Mouse (Mus musculus) limb, embryonic 11.5 days (tissue): ENCODE measurements around the gene Olfr520. TPM values are rescaled to one million over a fixed set of nuclear protein-coding genes. Genes with fewer than 3 reads are reported as not detected.

Experiments
- ATAC-seq: fragments of 200-750 bp; cut with Nextera tagmentation; 2 replicates; pipeline ENCODE4 v1.8.0; 2017; ENCODE audit warnings: low read depth; ENCODE audit not compliant: insufficient number of reproducible peaks, low FRiP score, low TSS enrichment
- DNase-seq: peaks from one replicate; pipeline ENCODE4 v3.0.0-alpha.2; 2015; ENCODE audit warnings: low spot score
- H3K27ac ChIP-seq: fragments of 300-500 bp; sonication (generic); replicated peaks from 2 replicates; pipeline ENCODE4 v1.5.1; 2014; ENCODE audit warnings: low read depth, mild to moderate bottlenecking, low read length
- H3K27me3 ChIP-seq: fragments of 300-500 bp; sonication (generic); 2 replicates; pipeline ENCODE4 v1.6.1; 2014; ENCODE audit warnings: mild to moderate bottlenecking, low read length, mixed read lengths; ENCODE audit not compliant: control insufficient read depth, insufficient read depth
- H3K36me3 ChIP-seq: fragments of 300-500 bp; sonication (generic); 2 replicates; pipeline ENCODE4 v1.6.1; 2014; ENCODE audit warnings: mild to moderate bottlenecking, low read length, moderate library complexity, mixed read lengths; ENCODE audit not compliant: control insufficient read depth, insufficient read depth
- H3K4me1 ChIP-seq: fragments of 300-500 bp; sonication (generic); 2 replicates; pipeline ENCODE4 v1.6.1; 2014; ENCODE audit warnings: low read length, mixed read lengths; ENCODE audit not compliant: control insufficient read depth, insufficient read depth
- H3K4me2 ChIP-seq: fragments of 300-500 bp; sonication (generic); 2 replicates; pipeline ENCODE4 v1.6.1; 2014; ENCODE audit warnings: low read depth, mild to moderate bottlenecking, moderate library complexity; ENCODE audit not compliant: severe bottlenecking
- H3K4me3 ChIP-seq: fragments of 300-500 bp; sonication (generic); 2 replicates; pipeline ENCODE4 v1.5.1; 2014; ENCODE audit warnings: low read depth, low read length
- H3K9ac ChIP-seq: fragments of 300-500 bp; sonication (generic); 2 replicates; pipeline ENCODE4 v1.6.1; 2014; ENCODE audit warnings: mild to moderate bottlenecking, low read length
- H3K9me3 ChIP-seq: fragments of 300-500 bp; sonication (generic); 2 replicates; pipeline ENCODE4 v1.6.1; 2016; ENCODE audit warnings: low read length; ENCODE audit not compliant: control insufficient read depth
- WGBS: fragments of 180-500 bp; shearing (Covaris S2); extraction: QIAGEN DNeasy Blood & Tissue Kit; methylation state at CpG from one replicate; pipeline ENCODE4 v1.1.7; 2014; 5-methylcytosine and 5-hydroxymethylcytosine counted together
- polyA plus RNA-seq: library from polyadenylated mRNA; unstranded; fragments of >200 nt; fragmentation: Nextera tagmentation; extraction: Ambion mirVana; gene quantifications from 2 replicates; pipeline ENCODE4 v1.2.1, GENCODE M21; 2014

The Olfr520 gene
- polyA plus RNA-seq, 1 experiment from 2014 or later: not detected

DNA sequence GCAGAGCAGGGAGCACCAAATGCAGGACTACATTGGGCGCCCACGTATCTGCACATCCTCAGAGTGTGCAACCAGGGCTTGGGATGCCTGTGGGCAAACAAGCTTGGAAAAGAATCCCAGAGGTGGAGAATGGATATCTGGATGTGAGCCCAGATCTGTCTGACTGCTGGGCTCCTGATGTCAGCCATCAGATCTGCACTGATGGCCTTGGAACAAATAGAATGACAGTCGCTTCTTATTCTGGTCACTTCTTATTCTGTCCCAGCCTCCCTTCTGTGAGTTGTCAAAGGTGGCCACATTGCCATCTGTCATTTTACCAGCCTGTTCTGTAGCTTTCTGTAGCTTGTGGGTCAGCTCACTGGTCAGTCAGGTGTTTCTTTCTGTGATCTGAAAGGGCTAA lies 31.5 kb upstream of the Olfr520 start:
- WGBS: 89% methylated on average over 3 of the region's 3 CpGs
- no peaks in the 10 kb centered on the region for H3K27me3 ChIP-seq
- H3K4me2 ChIP-seq: no peak overlapping the region
- no peaks in the 10 kb centered on the region for H3K9me3 ChIP-seq
- ATAC-seq: no peak
- no peak overlapping the region for H3K9ac ChIP-seq
- DNase-seq: no peak
- no peaks in the 10 kb centered on the region for H3K4me1 ChIP-seq
- no peak overlapping the region for H3K27ac ChIP-seq
- no peaks in the 10 kb centered on the region for H3K36me3 ChIP-seq
- no peak overlapping the region for H3K4me3 ChIP-seq

DNA sequence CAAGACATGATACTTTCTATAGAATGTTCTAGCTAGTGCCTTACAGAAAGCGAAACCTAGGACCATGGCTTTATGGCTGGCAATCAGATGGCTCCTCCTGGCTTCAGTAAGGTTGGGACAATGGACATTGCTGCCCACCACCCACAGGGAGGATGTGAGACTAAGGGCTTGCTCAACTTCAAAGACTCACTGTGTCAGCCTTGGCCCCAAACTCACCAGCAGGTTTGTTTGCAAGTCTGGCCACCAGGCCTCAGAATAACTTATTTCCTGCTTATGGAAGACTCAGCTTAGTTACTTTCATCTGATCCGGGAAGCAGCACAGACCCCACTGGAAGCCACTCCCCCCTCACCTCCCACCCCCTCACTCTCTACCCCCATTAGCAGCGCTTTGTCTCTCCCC lies 31.0 kb upstream of the Olfr520 start:
- Histone ChIP-seq H3K27me3 (no peaks in the 10 kb centered on the region), H3K9me3 (no peaks in the 10 kb centered on the region), H3K4me3 (no peak overlapping the region), H3K36me3 (no peaks in the 10 kb centered on the region), H3K4me1 (no peaks in the 10 kb centered on the region), H3K27ac (no peak overlapping the region), H3K9ac (no peak overlapping the region), H3K4me2 (no peak overlapping the region)
- DNase-seq (no peak), ATAC-seq (no peak)
- WGBS: 42% methylated on average over 3 of the region's 3 CpGs

DNA sequence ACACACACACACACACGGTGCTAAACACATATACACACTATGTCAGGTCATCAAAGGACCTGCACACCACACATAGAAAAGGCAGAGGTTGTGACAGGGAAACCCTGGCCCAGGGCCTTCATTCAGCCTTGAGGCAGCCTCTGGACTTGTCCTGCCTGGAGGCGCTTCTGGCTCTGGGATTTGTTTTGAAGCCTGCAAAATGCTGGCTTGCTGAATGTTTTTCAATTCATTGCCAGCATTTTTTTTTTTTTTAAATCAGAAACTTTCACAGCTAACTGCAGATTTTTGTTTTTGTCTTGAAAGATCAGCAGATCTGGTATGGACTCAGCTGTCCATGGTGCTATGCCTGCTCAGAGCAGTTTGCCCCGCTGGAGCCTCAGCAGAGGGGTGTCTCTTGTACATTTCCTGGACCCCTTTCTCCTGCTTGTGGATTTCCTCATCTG lies 30.3 kb upstream of the Olfr520 start:
- Histone ChIP-seq H3K27me3 (no peaks in the 10 kb centered on the region), H3K4me1 (no peaks in the 10 kb centered on the region), H3K27ac (no peak overlapping the region), H3K9me3 (no peaks in the 10 kb centered on the region), H3K4me2 (no peak overlapping the region), H3K4me3 (no peak overlapping the region), H3K9ac (no peak overlapping the region), H3K36me3 (no peaks in the 10 kb centered on the region)
- WGBS: 82% methylated on average over 3 of the region's 3 CpGs
- DNase-seq: no peak
- no peak for ATAC-seq

DNA sequence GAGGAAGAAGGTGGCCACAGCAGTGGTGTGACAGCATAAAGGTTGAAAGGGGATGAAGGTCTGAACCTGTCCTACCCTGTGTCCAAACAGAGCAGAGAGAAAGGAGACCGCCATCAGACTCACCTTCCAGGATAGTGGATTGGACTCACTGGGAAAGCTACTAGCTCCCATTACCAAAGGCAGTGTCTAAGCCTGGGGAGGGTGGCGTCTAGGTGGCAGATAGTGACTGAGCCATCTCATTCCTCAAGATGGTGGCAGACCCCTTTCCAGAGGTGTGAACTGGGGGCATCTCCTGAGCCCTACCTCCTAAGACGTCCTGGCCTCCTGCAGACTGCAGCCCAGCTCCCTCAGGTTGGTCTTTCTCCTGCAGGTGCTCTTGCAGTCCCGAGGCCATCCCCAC lies 29.4 kb upstream of the Olfr520 start:
- H3K4me2 ChIP-seq: no peak overlapping the region
- no peak overlapping the region for H3K4me3 ChIP-seq
- H3K4me1 ChIP-seq: no peaks in the 10 kb centered on the region
- no peaks in the 10 kb centered on the region for H3K9me3 ChIP-seq
- no peak overlapping the region for H3K9ac ChIP-seq
- H3K27ac ChIP-seq: no peak overlapping the region
- DNase-seq: no peak
- no peaks in the 10 kb centered on the region for H3K36me3 ChIP-seq
- no peaks in the 10 kb centered on the region for H3K27me3 ChIP-seq
- ATAC-seq: no peak
- WGBS: 77% methylated on average over 4 of the region's 4 CpGs

DNA sequence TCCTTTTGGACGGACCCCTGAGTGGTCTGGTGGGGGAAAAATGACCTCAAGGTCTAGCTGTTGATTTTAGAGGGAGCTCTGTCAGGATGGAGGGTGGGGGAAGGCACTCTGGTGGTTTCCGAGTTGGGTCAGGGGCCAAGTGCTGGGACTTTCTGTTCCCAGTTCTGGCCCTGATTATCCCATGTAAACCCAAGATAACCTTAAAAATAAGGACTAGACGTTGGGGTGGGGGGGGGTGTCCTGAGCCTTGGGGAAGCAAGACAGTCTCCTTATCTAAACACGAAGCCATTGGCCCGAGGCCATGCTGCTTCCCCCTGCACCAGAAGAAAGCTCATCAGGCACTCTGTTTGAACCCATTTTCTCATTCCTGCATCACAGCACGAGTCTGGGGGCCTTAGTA lies 27.9 kb upstream of the Olfr520 start:
- WGBS: 52% methylated on average over 6 of the region's 6 CpGs
- Histone ChIP-seq H3K27ac (no peak overlapping the region), H3K4me1 (peaks cover 6% of the 10 kb centered on the region), H3K27me3 (no peaks in the 10 kb centered on the region), H3K9ac (no peak overlapping the region), H3K4me2 (no peak overlapping the region), H3K9me3 (no peaks in the 10 kb centered on the region), H3K4me3 (no peak overlapping the region), H3K36me3 (no peaks in the 10 kb centered on the region)
- no peak for ATAC-seq
- DNase-seq: no peak

DNA sequence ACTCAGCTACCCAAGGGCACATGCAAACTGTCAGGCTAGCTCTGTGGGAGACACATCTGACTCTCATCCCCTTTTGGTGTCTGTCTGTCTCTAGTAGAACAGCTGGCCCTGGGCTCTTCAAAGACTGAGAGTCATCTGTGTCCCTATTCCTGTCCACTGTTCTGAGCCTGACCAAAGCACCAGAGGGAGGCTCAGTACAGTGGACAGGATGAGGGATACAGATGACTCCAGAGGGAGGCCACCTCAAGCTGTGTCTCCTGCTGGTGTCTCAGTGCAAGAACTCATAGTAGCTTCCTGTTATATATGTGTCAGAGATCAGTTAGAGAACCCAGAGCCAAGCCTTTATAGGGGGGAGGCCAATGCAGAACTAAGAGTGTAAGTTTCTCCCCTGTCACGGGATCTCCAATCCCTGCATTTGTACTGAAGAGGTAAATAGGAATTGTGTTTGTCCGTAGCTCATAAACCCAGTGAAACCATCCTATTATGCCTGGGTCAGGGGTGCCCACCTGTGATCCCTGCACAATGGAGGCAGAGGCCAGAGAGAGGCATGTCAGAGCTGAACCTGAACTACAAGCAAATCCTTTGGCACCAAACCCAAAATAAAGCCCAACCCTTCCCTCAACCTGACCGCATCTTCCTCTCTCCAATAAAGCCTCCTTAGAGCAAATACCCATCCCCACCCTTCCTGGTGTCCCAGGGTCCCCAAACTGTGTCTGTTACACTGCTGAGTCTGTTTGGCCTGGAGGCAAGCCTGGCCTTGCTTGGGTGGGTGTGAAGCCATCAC lies 25.1 kb upstream of the Olfr520 start:
- Histone ChIP-seq H3K9ac (no peak overlapping the region), H3K27ac (no peak overlapping the region), H3K9me3 (no peaks in the 10 kb centered on the region), H3K36me3 (no peaks in the 10 kb centered on the region), H3K4me1 (peaks cover 6% of the 10 kb centered on the region), H3K27me3 (no peaks in the 10 kb centered on the region), H3K4me2 (no peak overlapping the region), H3K4me3 (no peak overlapping the region)
- WGBS: 90% methylated on average over 3 of the region's 3 CpGs
- ATAC-seq (no peak), DNase-seq (no peak)

DNA sequence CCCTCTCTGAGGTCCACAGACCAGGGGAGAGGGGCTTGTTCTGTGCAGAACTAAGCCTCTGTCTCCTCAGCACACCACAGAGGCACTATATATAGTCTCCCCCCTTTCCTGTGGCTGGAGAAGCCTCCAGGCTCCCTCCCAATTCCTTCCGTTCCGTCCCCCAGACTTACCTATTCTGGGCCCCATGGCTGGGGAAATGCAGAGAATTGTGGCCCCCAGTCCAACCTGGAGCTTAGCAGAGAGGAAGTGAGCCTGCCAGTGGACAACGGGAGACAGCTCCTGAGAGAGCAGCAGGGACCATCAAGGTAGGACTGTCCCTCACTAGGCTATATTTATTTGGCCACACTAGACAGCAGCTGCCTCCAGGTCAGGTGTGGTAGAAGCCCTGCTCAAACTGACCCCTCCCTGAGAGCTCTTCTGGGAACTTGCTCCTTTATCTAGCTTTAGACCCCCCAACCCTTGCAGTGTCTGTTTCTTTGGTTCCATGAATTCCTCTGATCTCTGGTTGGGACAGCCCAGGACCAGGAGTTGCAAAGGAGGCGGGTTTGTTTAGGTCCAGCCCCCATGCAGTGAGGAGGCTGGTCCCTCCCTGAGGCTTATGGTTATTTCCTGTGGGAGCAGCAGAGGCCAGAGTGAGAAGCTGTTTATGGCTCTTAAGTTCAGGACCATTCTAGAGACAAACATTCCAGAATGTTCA lies 23.6 kb upstream of the Olfr520 start:
- Histone ChIP-seq H3K4me1 (peaks cover 6% of the 10 kb centered on the region), H3K4me2 (no peak overlapping the region), H3K9ac (no peak overlapping the region), H3K36me3 (no peaks in the 10 kb centered on the region), H3K9me3 (no peaks in the 10 kb centered on the region), H3K27me3 (no peaks in the 10 kb centered on the region), H3K4me3 (no peak overlapping the region), H3K27ac (no peak overlapping the region)
- DNase-seq: peak; percentile 29
- ATAC-seq: peak; percentile 62; the same call in 1 of the 2 replicates
- WGBS: 59% methylated on average over 4 of the region's 4 CpGs

DNA sequence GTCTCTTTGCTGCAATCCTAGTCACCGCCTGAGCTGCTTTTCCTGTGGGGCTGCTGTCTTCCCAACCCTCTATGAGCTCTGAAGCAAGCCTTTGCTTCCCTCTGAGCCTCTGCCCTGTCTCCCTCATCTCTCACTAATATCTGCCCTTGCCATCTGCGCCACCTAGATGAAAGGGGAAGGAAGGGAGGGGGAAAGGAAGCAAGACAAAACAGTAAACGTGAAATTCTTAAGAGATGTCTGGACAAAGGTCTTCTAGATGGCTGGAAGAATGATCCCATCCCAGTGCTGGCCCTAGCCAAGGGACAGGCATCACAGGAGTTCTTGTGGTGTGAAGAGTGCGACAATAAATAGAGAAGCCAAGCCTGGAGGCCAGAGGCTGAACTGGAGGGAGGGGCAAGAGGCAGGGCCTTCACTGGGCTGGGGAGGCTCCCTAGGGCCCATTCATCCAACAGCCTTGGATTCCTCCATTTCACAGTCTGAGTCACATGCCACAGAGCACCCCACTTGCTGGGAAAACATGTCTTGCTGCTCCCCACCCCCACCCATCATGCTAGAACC lies 23.0 kb upstream of the Olfr520 start:
- DNase-seq (no peak), ATAC-seq (no peak)
- WGBS: 41% methylated on average over 4 of the region's 4 CpGs
- Histone ChIP-seq H3K4me1 (peaks cover 6% of the 10 kb centered on the region), H3K27ac (no peak overlapping the region), H3K9me3 (no peaks in the 10 kb centered on the region), H3K4me3 (no peak overlapping the region), H3K4me2 (no peak overlapping the region), H3K36me3 (no peaks in the 10 kb centered on the region), H3K27me3 (no peaks in the 10 kb centered on the region), H3K9ac (no peak overlapping the region)
